Mouse (Mus musculus): ENCODE data around the gene Foxp1. TPM values are rescaled to one million over a fixed set of nuclear protein-coding genes. Genes with fewer than 3 reads are reported as not detected.

Gene Foxp1
- total and polyA plus RNA-seq, 2 experiments from 2014 or later = 112 to 167 TPM

- H3K27me3 ChIP-seq (ENCODE audit: insufficient read depth, low read length) = no peaks in the 10 kb centered on the region
- H3K9me3 ChIP-seq (ENCODE audit: low read length) = no peaks in the 10 kb centered on the region
- no peak for ATAC-seq
- 97% methylated on average over 3 of the region's 3 CpGs for WGBS
- H3K27ac ChIP-seq (ENCODE audit: low read depth, low read length) = no peak overlapping the region
- DNase-seq = no peak
- no peak overlapping the region for H3K4me2 ChIP-seq (ENCODE audit: low read depth)
- peaks cover 9% of the 10 kb centered on the region; the same call in 1 of the 2 replicates for H3K4me1 ChIP-seq (ENCODE audit: insufficient read depth)
- no peak for TF ChIP-seq CTCF (IDR thresholded peaks at IDR 0.05; ENCODE audit: low read depth)
- H3K36me3 ChIP-seq (ENCODE audit: insufficient read depth) = no peaks in the 10 kb centered on the region
- no peak overlapping the region for H3K9ac ChIP-seq
- no peak overlapping the region for H3K4me3 ChIP-seq (ENCODE audit: low read depth, low read length)
Observed at GRCm38 (mm10) chr6:99334255-99334654, 188.3 kb downstream of the Foxp1 start.

- Histone ChIP-seq H3K27me3 (ENCODE audit: insufficient read depth, low read length) (no peaks in the 10 kb centered on the region), H3K4me1 (ENCODE audit: insufficient read depth) (peaks cover 9% of the 10 kb centered on the region; the same call in 1 of the 2 replicates), H3K9ac (no peak overlapping the region), H3K9me3 (ENCODE audit: low read length) (no peaks in the 10 kb centered on the region), H3K4me3 (ENCODE audit: low read depth, low read length) (no peak overlapping the region), H3K4me2 (ENCODE audit: low read depth) (no peak overlapping the region), H3K36me3 (ENCODE audit: insufficient read depth) (no peaks in the 10 kb centered on the region), H3K27ac (ENCODE audit: low read depth, low read length) (peak overlapping the region; percentile 24; the same call in 1 of the 2 replicates)
- peak; percentile 47 for DNase-seq
- 72% methylated on average over 5 of the region's 5 CpGs for WGBS
- ATAC-seq = peak; percentile 78
- no peak for TF ChIP-seq CTCF (IDR thresholded peaks at IDR 0.05; ENCODE audit: low read depth)
Observed at GRCm38 (mm10) chr6:99333127-99333526, 189.4 kb downstream of the Foxp1 start.

- no peak overlapping the region for H3K27ac ChIP-seq (ENCODE audit: low read depth, low read length)
- no peaks in the 10 kb centered on the region for H3K36me3 ChIP-seq (ENCODE audit: insufficient read depth)
- TF ChIP-seq CTCF (IDR thresholded peaks at IDR 0.05; ENCODE audit: low read depth) = no peak
- no peak overlapping the region for H3K4me2 ChIP-seq (ENCODE audit: low read depth)
- WGBS = 72% methylated on average over 4 of the region's 4 CpGs
- H3K4me3 ChIP-seq (ENCODE audit: low read depth, low read length) = no peak overlapping the region
- no peak for ATAC-seq
- DNase-seq = no peak
- peaks cover 6% of the 10 kb centered on the region; the same call in 1 of the 2 replicates for H3K4me1 ChIP-seq (ENCODE audit: insufficient read depth)
- no peaks in the 10 kb centered on the region for H3K9me3 ChIP-seq (ENCODE audit: low read length)
- no peaks in the 10 kb centered on the region for H3K27me3 ChIP-seq (ENCODE audit: insufficient read depth, low read length)
- no peak overlapping the region for H3K9ac ChIP-seq
Observed at GRCm38 (mm10) chr6:99330169-99330568, 192.4 kb downstream of the Foxp1 start.

GRCm38 (mm10) chr6:99328634-99329033 lies 193.9 kb downstream of the Foxp1 start:
- Histone ChIP-seq H3K36me3 (ENCODE audit: insufficient read depth) (no peaks in the 10 kb centered on the region), H3K27me3 (ENCODE audit: insufficient read depth, low read length) (no peaks in the 10 kb centered on the region), H3K9ac (no peak overlapping the region), H3K9me3 (ENCODE audit: low read length) (no peaks in the 10 kb centered on the region), H3K4me3 (ENCODE audit: low read depth, low read length) (no peak overlapping the region), H3K4me2 (ENCODE audit: low read depth) (no peak overlapping the region), H3K27ac (ENCODE audit: low read depth, low read length) (no peak overlapping the region), H3K4me1 (ENCODE audit: insufficient read depth) (peaks cover 6% of the 10 kb centered on the region; the same call in 1 of the 2 replicates)
- ATAC-seq (no peak), DNase-seq (no peak)
- WGBS = 84% methylated on average over 2 of the region's 2 CpGs
- TF ChIP-seq CTCF (IDR thresholded peaks at IDR 0.05; ENCODE audit: low read depth) = no peak

GRCm38 (mm10) chr6:99328146-99328545 lies 194.4 kb downstream of the Foxp1 start:
- TF ChIP-seq CTCF (IDR thresholded peaks at IDR 0.05; ENCODE audit: low read depth) = no peak
- WGBS = 91% methylated on average over 6 of the region's 6 CpGs
- ATAC-seq = no peak
- no peak overlapping the region for H3K27ac ChIP-seq (ENCODE audit: low read depth, low read length)
- H3K9me3 ChIP-seq (ENCODE audit: low read length) = no peaks in the 10 kb centered on the region
- H3K4me2 ChIP-seq (ENCODE audit: low read depth) = no peak overlapping the region
- peaks cover 6% of the 10 kb centered on the region; the same call in 1 of the 2 replicates for H3K4me1 ChIP-seq (ENCODE audit: insufficient read depth)
- no peak overlapping the region for H3K4me3 ChIP-seq (ENCODE audit: low read depth, low read length)
- no peaks in the 10 kb centered on the region for H3K36me3 ChIP-seq (ENCODE audit: insufficient read depth)
- H3K9ac ChIP-seq = no peak overlapping the region
- H3K27me3 ChIP-seq (ENCODE audit: insufficient read depth, low read length) = no peaks in the 10 kb centered on the region
- DNase-seq = no peak

- DNase-seq (no peak), ATAC-seq (no peak)
- Histone ChIP-seq H3K27ac (ENCODE audit: low read depth, low read length) (no peak overlapping the region), H3K9ac (no peak overlapping the region), H3K36me3 (ENCODE audit: insufficient read depth) (no peaks in the 10 kb centered on the region), H3K4me2 (ENCODE audit: low read depth) (no peak overlapping the region), H3K4me3 (ENCODE audit: low read depth, low read length) (no peak overlapping the region), H3K27me3 (ENCODE audit: insufficient read depth, low read length) (no peaks in the 10 kb centered on the region), H3K4me1 (ENCODE audit: insufficient read depth) (peaks cover 3% of the 10 kb centered on the region; the same call in 1 of the 2 replicates), H3K9me3 (ENCODE audit: low read length) (no peaks in the 10 kb centered on the region)
- TF ChIP-seq CTCF (IDR thresholded peaks at IDR 0.05; ENCODE audit: low read depth) = no peak
- 84% methylated on average over 11 of the region's 11 CpGs for WGBS
Observed at GRCm38 (mm10) chr6:99327721-99328120, 194.8 kb downstream of the Foxp1 start.

- Histone ChIP-seq H3K4me1 (ENCODE audit: insufficient read depth) (no peaks in the 10 kb centered on the region), H3K9me3 (ENCODE audit: low read length) (no peaks in the 10 kb centered on the region), H3K27ac (ENCODE audit: low read depth, low read length) (no peak overlapping the region), H3K4me2 (ENCODE audit: low read depth) (no peak overlapping the region), H3K36me3 (ENCODE audit: insufficient read depth) (no peaks in the 10 kb centered on the region), H3K27me3 (ENCODE audit: insufficient read depth, low read length) (no peaks in the 10 kb centered on the region), H3K9ac (no peak overlapping the region), H3K4me3 (ENCODE audit: low read depth, low read length) (no peak overlapping the region)
- DNase-seq = no peak
- TF ChIP-seq CTCF (IDR thresholded peaks at IDR 0.05; ENCODE audit: low read depth) = no peak
- 93% methylated on average over 2 of the region's 2 CpGs for WGBS
- ATAC-seq = no peak
Observed at GRCm38 (mm10) chr6:99325881-99326280, 196.6 kb downstream of the Foxp1 start.
